Mouse (Mus musculus): ENCODE results near the gene Casc4. TPM values are rescaled to one million over a fixed set of nuclear protein-coding genes. Genes with fewer than 3 reads are reported as not detected.
A peak's percentile ranks its signal among the peaks of the same experiment; 100 is the strongest.

Gene Casc4
- polyA plus RNA-seq, 1 experiment from 2014 or later, result 19.6 TPM

GRCm38 (mm10) chr2:121943364-121943763 lies 76.6 kb downstream of the Casc4 start:
- Histone ChIP-seq H3K36me3 (no peaks in the 10 kb centered on the region), H3K4me1 (no peaks in the 10 kb centered on the region), H3K9ac (replicated peaks) (no peak overlapping the region), H3K27me3 (no peaks in the 10 kb centered on the region), H3K4me3 (no peak overlapping the region), H3K4me2 (replicated peaks) (no peak overlapping the region), H3K27ac (replicated peaks) (no peak overlapping the region), H3K9me3 (no peaks in the 10 kb centered on the region)
- WGBS, result 83% methylated on average over 3 of the region's 3 CpGs
- ATAC-seq (ENCODE audit: low FRiP score, low read depth), result no peak

- no peaks in the 10 kb centered on the region for H3K9me3 ChIP-seq
- no peak for ATAC-seq (ENCODE audit: low FRiP score, low read depth)
- peak overlapping the region; percentile 91 for H3K27ac ChIP-seq (replicated peaks)
- H3K36me3 ChIP-seq, result no peaks in the 10 kb centered on the region
- H3K4me2 ChIP-seq (replicated peaks), result peak overlapping the region; percentile 80
- peak overlapping the region; percentile 96 for H3K4me3 ChIP-seq
- H3K27me3 ChIP-seq, result peaks cover 8% of the 10 kb centered on the region; the same call in 1 of the 2 replicates
- H3K9ac ChIP-seq (replicated peaks), result peak overlapping the region; percentile 96
- peaks cover 23% of the 10 kb centered on the region for H3K4me1 ChIP-seq
- WGBS, result 18% methylated on average over 10 of the region's 10 CpGs
These were observed 88.3 kb downstream of the Casc4 start for GRCm38 (mm10) chr2:121954971-121955656.

- Histone ChIP-seq H3K4me3 (peak within 1 kb of the TSS; percentile 96), H3K36me3 (no peaks in the 10 kb centered on the region), H3K4me2 (replicated peaks) (peak within 1 kb of the TSS; percentile 80), H3K4me1 (peaks cover 23% of the 10 kb centered on the region), H3K27me3 (peaks cover 8% of the 10 kb centered on the region; the same call in 1 of the 2 replicates), H3K9ac (replicated peaks) (peak within 1 kb of the TSS; percentile 96), H3K27ac (replicated peaks) (peak within 1 kb of the TSS; percentile 91), H3K9me3 (no peaks in the 10 kb centered on the region)
- under 1% methylated on average over 48 of the region's 48 CpGs for whole genome bisulfite sequencing
- peak; percentile 97 for ATAC-seq (ENCODE audit: low FRiP score, low read depth)
These were observed 89.0 kb downstream of the Casc4 start, which contains the start of the genes Ctdspl2 and Mageb3 for GRCm38 (mm10) chr2:121955765-121956223. Gene Ctdspl2, plus strand, starts transcription at chr2:121956001. Gene Mageb3, minus strand, starts transcription at chr2:121956092.

- Histone ChIP-seq H3K36me3 (no peaks in the 10 kb centered on the region), H3K4me2 (replicated peaks) (peak overlapping the region; percentile 80), H3K4me1 (peaks cover 23% of the 10 kb centered on the region), H3K4me3 (peak overlapping the region; percentile 96), H3K27me3 (peaks cover 8% of the 10 kb centered on the region; the same call in 1 of the 2 replicates), H3K27ac (replicated peaks) (peak overlapping the region; percentile 91), H3K9ac (replicated peaks) (peak overlapping the region; percentile 96), H3K9me3 (no peaks in the 10 kb centered on the region)
- peak; percentile 94 for ATAC-seq (ENCODE audit: low FRiP score, low read depth)
- WGBS, result under 1% methylated on average over 47 of the region's 47 CpGs
These were observed 89.7 kb downstream of the Casc4 start for GRCm38 (mm10) chr2:121956224-121957018.

GRCm38 (mm10) chr2:121957216-121957792 lies 90.5 kb downstream of the Casc4 start:
- Histone ChIP-seq H3K9ac (replicated peaks) (peak overlapping the region; percentile 96), H3K27ac (replicated peaks) (no peak overlapping the region)

More at GRCm38 (mm10) chr2:121957216-121957792, 90.5 kb downstream of the Casc4 start:
- H3K36me3 ChIP-seq, result peaks cover 5% of the 10 kb centered on the region; the same call in 1 of the 2 replicates
- H3K9me3 ChIP-seq, result no peaks in the 10 kb centered on the region
- peaks cover 23% of the 10 kb centered on the region for H3K4me1 ChIP-seq
- peak overlapping the region; percentile 96 for H3K4me3 ChIP-seq
- peaks cover 8% of the 10 kb centered on the region; the same call in 1 of the 2 replicates for H3K27me3 ChIP-seq
- WGBS, result 16% methylated on average over 8 of the region's 8 CpGs
- ATAC-seq (ENCODE audit: low FRiP score, low read depth), result no peak
- H3K4me2 ChIP-seq (replicated peaks), result peak overlapping the region; percentile 80

Other genes with a start within 250 kb of the Casc4 start
- gene Frmd5, start 59.9 kb upstream of the Casc4 start, polyA plus RNA-seq (2016; fragmentation: Nextera tagmentation; extraction: Ambion mirVana), result 22.0 and 26.7 TPM in 2 replicates
- gene Ctdspl2, start 89.0 kb downstream of the Casc4 start, polyA plus RNA-seq (2016; fragmentation: Nextera tagmentation; extraction: Ambion mirVana), result 53.2 and 62.8 TPM in 2 replicates
- gene Mageb3, start 89.1 kb downstream of the Casc4 start, polyA plus RNA-seq (2016; fragmentation: Nextera tagmentation; extraction: Ambion mirVana), result 0.29 and 0.63 TPM in 2 replicates
- gene Eif3j1, start 161.6 kb downstream of the Casc4 start, polyA plus RNA-seq (2016; fragmentation: Nextera tagmentation; extraction: Ambion mirVana), result 12.6 and 15.0 TPM in 2 replicates

Measured in midbrain, embryonic 12.5 days (tissue).